In the genomic region with DNA sequence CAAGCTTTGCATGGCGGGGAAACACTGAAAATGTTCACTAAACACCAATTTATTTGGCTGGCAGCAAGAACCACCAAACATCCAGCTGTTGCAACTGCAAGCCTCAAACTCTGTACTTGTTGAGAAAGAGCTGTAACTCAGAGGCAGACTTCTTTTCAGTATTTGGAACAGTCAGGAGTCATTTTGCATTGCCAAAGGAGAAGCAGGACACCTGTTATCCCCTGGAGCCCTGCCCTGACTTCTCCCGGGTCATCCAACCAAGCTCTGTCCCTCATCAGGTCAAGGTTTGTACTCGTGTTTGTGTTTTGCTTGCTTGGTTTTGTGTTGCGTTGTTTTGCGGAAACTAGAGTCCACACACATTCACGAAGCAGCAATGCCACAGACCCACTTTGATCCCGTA, we compare ENCODE assay signal across 24 mouse cellular contexts. TPM values are rescaled to one million over a fixed set of nuclear protein-coding genes. Genes with fewer than 3 reads are reported as not detected.
DNase-seq lines count a peak whose midpoint lies in the region; ATAC-seq and TF ChIP-seq lines count a peak whose summit lies in the region.
"Had no signal": no experiment of that assay in that cellular context is flagged by ENCODE, and none has a peak within 500 bp of the region (broad histone marks: within the 10 kb centered on the region; RNA-seq: fewer than 3 reads in every experiment).

No protein-coding gene starts in this region.

- peak; percentile 26 for DNase-seq in gastrocnemius, postnatal 10 days
- DNase-seq in gastrocnemius, adult 8-10 months (ENCODE audit: low spot score in 2 of 2), result no peak
- peak; percentile 95 for DNase-seq in liver, adult 2 months (ENCODE audit: extremely low read depth, low read depth, low spot score)
- DNase-seq in liver, postnatal 0 days, result no peak
- peak; percentile 56 for DNase-seq in adipocyte (ENCODE audit: low spot score)
- peak; percentile 15 for DNase-seq in gastrocnemius, postnatal 25 days
- no peak for DNase-seq in left cerebral cortex, adult 9 months (ENCODE audit: low spot score in 2 of 2)
- DNase-seq: adrenal gland, adult 2 months; adrenal gland, postnatal 10 days; adrenal gland, postnatal 25 days; cerebellum, adult 11-12 months; cerebellum, adult 2 months; cerebellum, adult 9-10 months; cerebellum, postnatal 10 days; cerebellum, postnatal 25 days; forebrain, postnatal 0 days had no signal

- TF ChIP-seq CTCF in liver, adult 2 months (IDR thresholded peaks at IDR 0.05; ENCODE audit: low read depth, low read length), result no peak
- TF ChIP-seq CTCF in liver, postnatal 0 days (IDR thresholded peaks at IDR 0.05; ENCODE audit: low read depth), result no peak

- no peak for ATAC-seq in liver, postnatal 0 days
- ATAC-seq in midbrain, embryonic 13.5 days, result no peak
- ATAC-seq: activated CD4-positive, CD25-positive, alpha-beta regulatory T cell, adult 4 months; forebrain, embryonic 13.5 days; forebrain, embryonic 15.5 days; forebrain, postnatal 0 days; Patski had no signal

- no peak overlapping the region for H3K9ac ChIP-seq in liver, adult 2 months (ENCODE audit: low read depth, low read length)
- no peak overlapping the region for H3K9ac ChIP-seq in liver, postnatal 0 days (replicated peaks)
- H3K9ac ChIP-seq in midbrain, embryonic 13.5 days (replicated peaks), result no peak overlapping the region
- H3K9ac ChIP-seq: embryonic facial prominence, embryonic 12.5 days; forebrain, embryonic 13.5 days; forebrain, embryonic 15.5 days; forebrain, postnatal 0 days had no signal

- peaks cover 26% of the 10 kb centered on the region for H3K36me3 ChIP-seq in liver, adult 2 months (ENCODE audit: control insufficient read depth, insufficient read depth, low read length)
- peaks cover 30% of the 10 kb centered on the region for H3K36me3 ChIP-seq in liver, postnatal 0 days (replicated peaks; ENCODE audit: insufficient read depth, low read length)
- H3K36me3 ChIP-seq in midbrain, embryonic 13.5 days, result no peaks in the 10 kb centered on the region
- H3K36me3 ChIP-seq: embryonic facial prominence, embryonic 10.5 days; embryonic facial prominence, embryonic 12.5 days; forebrain, embryonic 15.5 days; G1E had no signal

- no peak overlapping the region for H3K4me3 ChIP-seq in liver, adult 2 months (ENCODE audit: insufficient read depth, low read depth, low read length)
- H3K4me3 ChIP-seq in liver, postnatal 0 days (ENCODE audit: low read depth, low read length), result no peak overlapping the region
- H3K4me3 ChIP-seq in midbrain, embryonic 13.5 days (replicated peaks), result no peak overlapping the region
- H3K4me3 ChIP-seq: embryonic facial prominence, embryonic 10.5 days; embryonic facial prominence, embryonic 12.5 days; forebrain, embryonic 13.5 days; forebrain, embryonic 15.5 days had no signal

- H3K79me2 ChIP-seq in liver, adult 2 months (ENCODE audit: control insufficient read depth, insufficient read depth, low read length), result no peaks in the 10 kb centered on the region

- H3K4me2 ChIP-seq in liver, postnatal 0 days (ENCODE audit: low read depth, low read length), result no peak overlapping the region
- H3K4me2 ChIP-seq in midbrain, embryonic 13.5 days (replicated peaks), result no peak overlapping the region
- H3K4me2 ChIP-seq: embryonic facial prominence, embryonic 12.5 days; forebrain, embryonic 13.5 days; forebrain, embryonic 15.5 days had no signal

- TF ChIP-seq EP300 in liver, postnatal 0 days (IDR thresholded peaks at IDR 0.05; ENCODE audit: low read depth), result no peak

- TF ChIP-seq POLR2A in liver, adult 2 months (IDR thresholded peaks at IDR 0.05; ENCODE audit: extremely low read depth, insufficient read depth, low read length), result no peak

- H3K4me1 ChIP-seq in liver, adult 2 months (ENCODE audit: control insufficient read depth, insufficient read depth, low read length), result peaks cover 8% of the 10 kb centered on the region
- peaks cover 3% of the 10 kb centered on the region; the same call in 1 of the 2 replicates for H3K4me1 ChIP-seq in liver, postnatal 0 days (ENCODE audit: insufficient read depth)
- H3K4me1 ChIP-seq in midbrain, embryonic 13.5 days (replicated peaks), result no peaks in the 10 kb centered on the region
- H3K4me1 ChIP-seq: embryonic facial prominence, embryonic 12.5 days; forebrain, embryonic 13.5 days; forebrain, embryonic 15.5 days had no signal

- WGBS in liver, adult 2 months, result 24% methylated on average over 7 of the region's 7 CpGs
- WGBS in liver, postnatal 0 days (ENCODE audit: insufficient replicate concordance), result 84% methylated on average over 7 of the region's 7 CpGs
- 89% methylated on average over 7 of the region's 7 CpGs for WGBS in midbrain, embryonic 13.5 days

- no peaks in the 10 kb centered on the region for H3K27me3 ChIP-seq in liver, adult 2 months (ENCODE audit: control insufficient read depth, insufficient read depth, low read length)
- H3K27me3 ChIP-seq in liver, postnatal 0 days (ENCODE audit: insufficient read depth, low read length), result no peaks in the 10 kb centered on the region
- H3K27me3 ChIP-seq in midbrain, embryonic 13.5 days, result no peaks in the 10 kb centered on the region
- H3K27me3 ChIP-seq: embryonic facial prominence, embryonic 12.5 days; forebrain, embryonic 13.5 days; forebrain, embryonic 15.5 days; Patski had no signal

- no peak overlapping the region for H3K27ac ChIP-seq in liver, adult 2 months (replicated peaks; ENCODE audit: insufficient read depth, low read depth, low read length)
- no peak overlapping the region for H3K27ac ChIP-seq in liver, postnatal 0 days (ENCODE audit: low read depth)
- no peak overlapping the region for H3K27ac ChIP-seq in midbrain, embryonic 13.5 days
- H3K27ac ChIP-seq: embryonic facial prominence, embryonic 10.5 days; embryonic facial prominence, embryonic 12.5 days; forebrain, embryonic 13.5 days; forebrain, embryonic 15.5 days had no signal

- H3K9me3 ChIP-seq in liver, postnatal 0 days (ENCODE audit: low read length), result no peaks in the 10 kb centered on the region
- no peaks in the 10 kb centered on the region for H3K9me3 ChIP-seq in midbrain, embryonic 13.5 days
- H3K9me3 ChIP-seq: embryonic facial prominence, embryonic 10.5 days; embryonic facial prominence, embryonic 12.5 days; forebrain, embryonic 13.5 days; forebrain, embryonic 15.5 days; G1E had no signal

RNA-seq across cellular contexts. Expression of a gene that starts 11.1 kb away (rescaled TPM):
- 100 to 1,000 TPM; 273 to 374 TPM for total RNA-seq in gastrocnemius, postnatal 10 days (2021)
- total RNA-seq in gastrocnemius, adult 8-10 months (2022), result 100 to 1,000 TPM; 401 to 730 (median 519) TPM
- total RNA-seq in liver, adult 2 months (2014; rRNA removed), result 2.7 and 2.9 TPM in 2 replicates
- polyA plus RNA-seq in liver, adult 2 months (2012; rRNA removed), result 3.8 and 10.3 TPM in 2 replicates
- polyA plus RNA-seq in liver, postnatal 0 days (2015; fragmentation: Nextera tagmentation; extraction: Ambion mirVana), result 9.7 and 10.0 TPM in 2 replicates
- 1,000 to 10,000 TPM; 1,129 to 1,477 TPM for total RNA-seq in gastrocnemius, postnatal 25 days (2021)
- 0.78 and 0.95 TPM in 2 replicates for polyA plus RNA-seq in midbrain, embryonic 13.5 days (2015; fragmentation: Nextera tagmentation; extraction: Ambion mirVana)
- polyA plus RNA-seq: activated CD4-positive, CD25-positive, alpha-beta regulatory T cell, adult 4 months; G1E had no signal

Comparison
In these comparisons a context has a peak if more than half of its experiments do, and no peak if none do; other contexts are left out.
1. DNase-seq: peak in gastrocnemius, postnatal 10 days (single experiment), liver, adult 2 months (single experiment), adipocyte (single experiment) and gastrocnemius, postnatal 25 days (single experiment); none in gastrocnemius, adult 8-10 months (0 of 2), liver, postnatal 0 days (single experiment) and left cerebral cortex, adult 9 months (0 of 2).
2. RNA of a gene that starts 11.1 kb away (total RNA-seq): 1,129 to 1,477 TPM in gastrocnemius, postnatal 25 days, 401 to 730 TPM in gastrocnemius, adult 8-10 months and 273 to 374 TPM in gastrocnemius, postnatal 10 days; 2.7 to 2.9 TPM in liver, adult 2 months; every median in the first group is over 10 times any median in the second.